Mouse (Mus musculus) small intestine, adult 2 months (tissue): ENCODE results near the gene Mpc1.

Source experiments
- CTCF ChIP-seq: fragments of 200-500 bp; IDR thresholded peaks from 2 replicates; pipeline ENCODE4 v1.5.1; 2012; ENCODE audit warnings: low read depth, mild to moderate bottlenecking, control low read depth, inconsistent platforms, low read length, moderate library complexity, mixed read lengths; ENCODE audit not compliant: insufficient replicate concordance, insufficient read length; ENCODE audit errors: extremely low read depth
- POLR2A ChIP-seq: fragments of 200-500 bp; IDR thresholded peaks from 2 replicates; pipeline ENCODE4 v1.6.1; 2012; ENCODE audit warnings: low read depth, mild to moderate bottlenecking, control low read depth, inconsistent platforms, low read length, moderate library complexity

DNA sequence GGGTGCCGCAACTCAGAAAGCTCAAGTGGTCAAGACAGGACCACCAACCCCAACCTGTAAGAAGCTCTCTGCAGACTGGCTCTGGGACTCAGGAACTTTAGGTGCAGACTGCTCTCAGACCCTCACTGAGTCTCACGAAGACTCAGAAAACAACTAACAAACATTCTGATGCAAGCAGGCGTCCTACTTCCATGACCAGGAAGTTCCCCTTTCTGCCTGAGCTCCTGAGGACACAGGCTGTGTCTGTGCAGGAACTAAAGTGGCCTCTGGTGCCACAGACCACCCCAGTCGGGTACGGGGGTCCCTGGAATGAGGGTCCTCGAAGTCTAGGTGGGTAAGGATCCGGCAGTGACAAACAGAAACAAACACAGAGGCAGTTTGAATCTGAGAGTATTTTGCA is 6.0 kb upstream of the Mpc1 start:
- no peak for TF ChIP-seq CTCF
- no peak for TF ChIP-seq POLR2A
